Mouse (Mus musculus): ENCODE data around the gene Gm21760.
"Not testable (repeated sequence)": the region's sequence is repeated elsewhere in the genome, so short reads cannot be mapped to it uniquely, and the experiment has no call there.

The Gm21760 gene

DNA sequence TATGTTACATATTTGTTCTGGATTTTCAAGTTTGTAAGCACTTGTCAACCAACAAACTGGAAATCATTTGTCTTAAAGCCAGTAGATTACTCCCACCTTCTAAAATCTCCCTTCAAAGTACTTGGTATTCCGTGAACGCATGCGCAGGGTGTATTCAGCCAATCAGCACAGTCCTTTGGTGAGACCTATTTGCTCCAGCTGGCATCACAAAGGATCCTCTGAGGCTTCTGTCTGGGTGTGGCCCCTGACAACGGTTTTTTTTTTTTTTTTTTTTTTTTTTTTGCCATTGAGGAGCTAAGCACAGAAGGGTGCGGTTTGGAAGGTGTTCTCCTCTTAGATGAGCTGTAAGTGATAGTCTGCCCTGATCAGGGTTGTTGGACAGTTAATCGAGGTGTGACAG lies at the start of gene Gm21760:
Gene Gm21760, plus strand, starts transcription at position 301 of the 400 bp plus-strand sequence.
- DNase-seq = not testable (repeated sequence)

Measured in lung, postnatal 36 days (tissue).